Mouse (Mus musculus) embryo, embryonic 10.5 days (tissue): ENCODE data around the gene Atcay.
"Not testable (repeated sequence)": the region's sequence is repeated elsewhere in the genome, so short reads cannot be mapped to it uniquely, and the experiment has no call there.

Experiments used
- DNase-seq: peaks from one replicate; pipeline ENCODE4 v3.0.0-alpha.2; 2015; ENCODE audit warnings: low spot score

The Atcay gene

GRCm38 (mm10) chr10:81179451-81180342 lies 50.9 kb downstream of the Atcay start:
- no peak for DNase-seq

- no peak for DNase-seq
These were observed 51.7 kb downstream of the Atcay start for GRCm38 (mm10) chr10:81178927-81179326.

DNA sequence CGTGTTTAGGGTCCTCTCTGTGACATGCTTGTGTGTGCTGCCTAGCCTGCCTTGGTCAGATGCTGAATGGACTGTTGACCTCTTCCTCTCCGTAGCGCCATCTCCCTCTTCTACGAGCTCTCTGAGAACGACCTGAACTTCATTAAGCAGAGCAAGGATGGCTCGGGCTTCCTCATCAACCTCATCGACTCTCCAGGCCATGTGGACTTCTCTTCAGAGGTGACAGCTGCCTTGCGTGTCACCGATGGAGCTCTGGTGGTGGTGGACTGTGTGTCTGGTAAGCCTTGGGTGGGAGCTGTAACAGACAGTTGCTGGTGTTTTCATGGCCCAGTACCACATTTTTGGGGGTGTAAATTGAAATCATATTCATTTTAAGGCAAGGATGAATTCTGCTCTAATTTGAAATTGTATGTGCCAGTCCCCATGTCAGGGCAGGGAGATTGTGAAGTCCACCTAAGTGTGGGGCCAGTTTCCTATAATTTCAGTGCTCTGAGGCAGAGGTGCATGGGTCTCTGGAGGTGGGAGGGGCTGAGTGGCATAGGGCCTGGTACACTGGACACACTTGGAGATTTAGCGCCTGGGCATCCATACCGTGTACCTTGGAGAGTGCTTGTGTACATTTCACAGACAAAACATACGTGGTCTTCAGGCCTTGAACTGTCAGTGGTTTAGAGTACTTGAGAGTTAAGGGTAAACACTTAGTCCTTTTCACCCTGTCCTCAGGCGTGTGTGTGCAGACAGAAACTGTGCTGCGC lies 52.5 kb downstream of the Atcay start:
- no peak for DNase-seq

DNA sequence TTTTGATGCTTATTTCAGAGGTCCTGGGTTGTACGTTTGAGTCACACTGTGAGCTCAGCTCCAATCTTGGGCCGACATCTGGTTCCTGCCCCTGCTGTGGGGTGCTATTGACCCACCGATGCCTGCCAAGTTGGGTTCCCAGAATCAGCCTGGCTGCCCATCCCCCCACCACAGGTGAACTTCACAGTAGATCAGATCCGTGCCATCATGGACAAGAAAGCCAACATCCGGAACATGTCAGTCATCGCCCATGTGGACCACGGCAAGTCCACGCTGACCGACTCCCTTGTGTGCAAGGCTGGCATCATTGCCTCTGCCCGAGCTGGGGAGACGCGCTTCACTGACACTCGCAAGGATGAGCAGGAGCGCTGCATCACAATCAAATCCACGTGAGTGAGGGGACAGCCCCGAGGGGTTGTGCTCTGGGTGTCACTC lies 53.1 kb downstream of the Atcay start:
- no peak for DNase-seq

- peak; percentile 98 for DNase-seq
These were observed 54.0 kb downstream of the Atcay start, which contains the start of gene Eef2 for GRCm38 (mm10) chr10:81176466-81177271. Eef2 (plus strand) TSS chr10:81176631.

- DNase-seq = no peak
These were observed 54.6 kb downstream of the Atcay start for GRCm38 (mm10) chr10:81175936-81176465.

DNA sequence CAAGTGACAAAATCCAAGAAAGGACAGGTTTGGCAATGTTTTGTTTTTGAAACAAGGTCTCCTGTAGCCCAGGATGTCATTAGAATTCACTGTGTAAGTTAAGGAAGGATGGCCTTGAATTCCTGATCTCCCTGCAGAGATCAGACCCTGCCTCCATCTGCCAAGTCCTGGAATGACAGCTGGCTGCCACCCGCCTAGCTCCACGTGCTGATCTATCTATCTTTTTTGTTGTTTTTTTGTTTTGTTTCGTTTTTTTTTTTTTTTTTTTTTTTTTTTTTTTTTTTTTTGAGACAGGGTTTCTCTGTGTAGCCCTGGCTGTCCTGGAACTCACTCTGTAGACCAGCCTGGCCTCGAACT lies 55.3 kb downstream of the Atcay start:
- not testable (repeated sequence) for DNase-seq

DNA sequence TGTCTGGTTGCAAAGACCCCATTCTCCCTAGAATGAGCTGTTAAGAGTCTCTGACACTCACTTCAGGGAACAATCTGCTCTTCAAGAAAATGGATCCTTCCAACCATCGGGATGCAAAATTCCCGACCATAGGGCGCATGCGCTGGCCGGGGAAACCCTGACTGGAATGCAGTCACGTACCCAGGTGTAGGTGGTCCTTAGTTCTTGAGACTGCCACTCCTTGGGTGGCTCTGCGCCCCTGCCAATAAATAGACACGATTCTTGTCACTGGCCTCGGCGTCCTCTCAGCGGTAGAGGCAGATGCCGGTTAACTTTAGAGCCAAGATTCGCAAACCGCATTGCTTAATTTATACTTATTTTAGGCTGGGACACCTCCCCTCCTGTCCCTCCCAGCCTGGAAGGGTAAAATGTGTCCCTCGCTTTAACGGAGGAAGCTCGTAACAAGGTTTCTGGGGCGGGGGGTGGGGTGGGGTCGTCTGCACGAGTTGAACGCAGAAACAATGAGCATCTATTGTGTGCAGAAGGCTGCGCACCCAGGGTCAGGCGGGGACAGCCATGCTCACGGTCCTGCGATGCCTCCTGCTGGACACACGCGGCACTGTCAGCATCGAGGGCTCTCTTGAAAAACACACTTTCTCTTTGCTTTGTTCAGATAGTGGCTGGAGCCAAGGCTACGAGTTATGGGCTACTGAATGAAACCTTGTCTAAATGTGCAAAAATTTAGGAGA lies 55.9 kb downstream of the Atcay start:
- peak; percentile 96 for DNase-seq

- peak; percentile 89 for DNase-seq
These were observed 57.5 kb downstream of the Atcay start for GRCm38 (mm10) chr10:81173132-81173531.

DNA sequence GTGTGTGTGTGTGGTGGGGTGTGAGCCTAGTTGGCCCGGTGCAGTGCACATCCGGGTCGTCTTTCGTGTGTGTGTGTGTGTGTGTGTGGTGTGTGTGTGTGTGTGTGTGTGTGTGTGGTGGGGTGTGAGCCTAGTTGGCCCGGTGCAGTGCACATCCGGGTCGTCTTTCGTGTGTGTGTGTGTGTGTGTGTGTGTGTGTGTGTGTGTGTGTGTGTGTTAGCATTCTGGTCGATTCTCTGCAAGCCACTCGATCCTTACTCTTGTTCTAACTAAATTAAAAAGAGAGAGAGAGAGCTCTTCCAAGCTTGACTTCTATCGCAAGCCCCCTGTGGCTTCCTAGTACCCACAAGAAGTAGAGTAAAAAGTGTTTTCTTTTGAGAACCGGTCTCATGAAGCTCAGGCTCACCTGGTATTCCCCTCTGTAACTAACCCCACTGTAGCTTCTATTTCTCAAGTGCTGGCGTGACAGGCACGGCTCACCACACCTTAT lies 61.2 kb downstream of the Atcay start:
- DNase-seq = not testable (repeated sequence)

- DNase-seq = peak; percentile 91
These were observed 62.0 kb downstream of the Atcay start for GRCm38 (mm10) chr10:81168521-81169244.

GRCm38 (mm10) chr10:81168087-81168431 lies 62.6 kb downstream of the Atcay start:
- DNase-seq = no peak

DNA sequence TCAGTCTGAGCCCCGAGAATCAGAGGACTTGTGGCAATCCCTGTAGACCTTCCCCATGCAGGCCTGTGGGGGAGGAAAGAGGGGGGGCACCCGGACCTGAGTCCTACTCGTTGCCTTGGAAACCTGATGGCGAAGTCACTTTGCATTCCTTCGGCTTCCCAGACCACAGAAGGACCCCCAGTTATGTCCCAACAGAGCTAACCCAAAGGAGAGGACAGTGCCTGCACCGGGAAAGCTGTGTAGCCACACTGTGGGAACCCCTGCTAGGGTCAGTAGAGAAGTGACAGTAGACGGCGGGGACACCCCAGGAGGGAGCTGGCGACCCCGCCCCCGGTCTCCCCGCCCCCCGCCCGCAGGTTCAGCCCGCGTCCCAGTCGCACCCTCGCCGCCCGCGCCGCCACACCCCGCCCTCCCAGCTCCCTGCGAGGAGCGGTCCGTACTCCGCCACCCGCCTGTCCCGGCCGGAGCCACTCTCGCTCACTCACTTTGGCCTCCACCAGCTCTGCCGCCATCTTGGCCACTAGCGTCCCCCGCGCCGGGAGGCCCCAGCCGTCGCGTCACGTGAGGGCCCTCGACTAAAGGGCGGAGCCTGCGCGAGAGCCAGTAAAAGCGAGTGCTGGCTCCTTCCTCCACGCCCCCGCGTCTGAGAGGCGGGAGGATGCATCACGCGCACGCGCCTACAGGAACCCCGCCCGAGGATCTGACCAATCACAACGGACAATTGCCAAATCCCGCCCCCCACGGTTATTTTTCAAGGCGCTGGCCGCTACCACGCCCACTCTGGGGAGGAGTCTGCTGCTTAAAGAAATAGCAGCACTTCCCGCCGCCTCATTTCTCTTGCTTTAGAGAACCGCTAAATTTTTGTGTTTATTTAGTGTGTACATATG lies 63.2 kb downstream of the Atcay start, which contains the start of gene Pias4:
Pias4 (minus strand) TSS at position 724 of the 887 bp plus-strand sequence.
- DNase-seq = peak; percentile 100

DNA sequence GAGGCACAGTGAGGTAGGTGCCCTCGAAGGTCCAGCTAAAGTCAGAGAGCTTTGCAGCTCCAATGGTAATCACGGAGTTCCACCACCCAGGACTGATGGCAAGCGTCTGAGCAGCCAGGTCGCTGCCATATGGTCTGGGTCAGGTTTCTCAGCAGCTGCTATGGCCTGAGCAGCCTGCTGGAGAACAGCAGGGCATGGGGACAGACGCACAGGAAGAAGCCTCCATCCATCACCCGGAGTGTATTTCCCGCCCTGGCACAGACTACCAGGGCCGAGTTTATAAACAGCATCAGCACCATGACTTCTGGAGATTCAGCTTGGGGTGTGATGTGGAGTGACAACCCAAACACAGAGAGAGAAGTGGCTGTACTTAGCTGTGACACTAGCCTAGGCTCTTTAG lies 65.5 kb downstream of the Atcay start:
- no peak for DNase-seq

- DNase-seq = no peak
These were observed 68.3 kb downstream of the Atcay start for GRCm38 (mm10) chr10:81162318-81162652.

DNA sequence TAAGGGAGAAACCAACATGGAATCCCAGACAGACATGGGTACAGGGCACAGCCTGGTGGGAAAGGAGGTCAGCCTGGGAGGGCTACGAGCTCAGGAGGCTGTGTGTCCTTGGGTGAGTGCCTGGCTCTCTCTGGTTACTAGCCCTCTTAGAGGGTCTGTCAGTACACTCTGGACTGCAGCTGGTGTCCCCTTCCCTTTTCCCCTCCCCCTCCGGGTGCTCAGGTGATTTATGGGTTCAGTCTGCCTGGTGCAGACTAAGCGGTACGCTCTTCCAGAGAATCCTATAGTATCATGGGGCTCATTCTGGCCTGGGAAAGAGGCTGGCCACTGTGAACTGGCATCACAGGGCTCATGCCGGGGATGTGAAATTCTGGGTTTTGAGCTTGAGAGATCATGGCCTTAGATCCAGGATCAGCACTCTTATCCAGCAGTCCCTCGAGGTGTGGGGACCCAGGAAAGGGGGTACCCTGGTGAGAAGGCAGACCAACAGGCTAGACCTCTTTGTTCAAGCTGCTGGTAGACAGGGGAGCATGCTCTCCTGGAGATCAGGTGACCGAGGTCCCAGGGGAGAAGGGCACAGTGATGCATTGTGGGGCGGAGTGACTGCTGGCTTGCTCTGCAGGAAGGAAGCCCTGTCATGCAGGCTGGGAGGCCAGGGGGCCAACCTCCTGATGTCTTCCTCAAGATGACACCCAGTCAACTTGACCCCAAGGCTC lies 68.9 kb downstream of the Atcay start:
- no peak for DNase-seq

- DNase-seq = no peak
These were observed 75.9 kb downstream of the Atcay start for GRCm38 (mm10) chr10:81154736-81155135.
